Mouse (Mus musculus) ES-Bruce4 (cell line): Measurements from ENCODE around the gene Camkmt.

Source experiments
- EP300 ChIP-seq: IDR thresholded peaks from 2 replicates; pipeline ENCODE4 v1.6.1; 2011; ENCODE audit warnings: low read depth, low read length; ENCODE audit not compliant: insufficient read depth
- POLR2A ChIP-seq: IDR thresholded peaks from one replicate; pipeline ENCODE4 v1.8.1; 2011; ENCODE audit warnings: low read length; ENCODE audit not compliant: insufficient read depth

DNA sequence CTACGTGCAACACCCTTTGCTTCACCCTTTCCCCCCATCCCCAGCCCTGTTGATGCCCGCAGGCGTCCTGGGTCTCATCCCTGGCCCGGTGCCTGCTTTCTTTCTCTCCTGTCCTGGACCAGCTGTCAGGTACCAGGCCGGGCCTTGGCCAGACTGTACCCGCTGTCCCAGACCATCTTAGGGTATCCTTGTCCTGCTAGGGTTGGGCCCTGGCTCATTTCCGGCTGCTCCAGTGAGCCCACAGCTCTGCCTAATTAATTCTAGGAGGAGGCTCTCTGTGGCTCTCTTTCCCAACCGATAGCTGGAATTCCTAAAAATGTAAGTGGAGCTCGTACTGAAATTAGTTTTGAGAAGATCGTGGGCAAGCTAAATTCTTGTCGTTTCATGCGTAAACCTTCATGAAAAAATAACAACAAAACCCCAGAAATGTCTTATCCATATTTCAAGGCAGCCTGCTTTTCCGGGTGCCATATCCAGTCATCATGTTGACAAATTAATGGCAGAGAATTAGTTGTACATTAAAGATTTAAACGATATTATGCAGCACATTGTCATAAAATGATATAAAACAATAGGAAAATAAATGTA lies 395.7 kb downstream of the Camkmt start:
- TF ChIP-seq POLR2A = no peak
- no peak for TF ChIP-seq EP300
